Mouse (Mus musculus) layer of hippocampus, adult 8-10 months (tissue): ENCODE data around the gene Pigm. TPM values are rescaled to one million over a fixed set of nuclear protein-coding genes. Genes with fewer than 3 reads are reported as not detected.

Source experiments
- DNase-seq, 2 experiments: peaks; one replicate each; pipeline ENCODE4 v3.0.0; 2022; ENCODE audit warnings: low spot score in 2 of 2
- total RNA-seq, 4 experiments: library from RNA; stranded (reverse); gene quantifications; 2 replicates each; pipeline ENCODE4 v1.2.4; 2022

Pigm gene
- 1 to 10 TPM; 8.3 to 9.0 (median 8.7) TPM for total RNA-seq

DNA sequence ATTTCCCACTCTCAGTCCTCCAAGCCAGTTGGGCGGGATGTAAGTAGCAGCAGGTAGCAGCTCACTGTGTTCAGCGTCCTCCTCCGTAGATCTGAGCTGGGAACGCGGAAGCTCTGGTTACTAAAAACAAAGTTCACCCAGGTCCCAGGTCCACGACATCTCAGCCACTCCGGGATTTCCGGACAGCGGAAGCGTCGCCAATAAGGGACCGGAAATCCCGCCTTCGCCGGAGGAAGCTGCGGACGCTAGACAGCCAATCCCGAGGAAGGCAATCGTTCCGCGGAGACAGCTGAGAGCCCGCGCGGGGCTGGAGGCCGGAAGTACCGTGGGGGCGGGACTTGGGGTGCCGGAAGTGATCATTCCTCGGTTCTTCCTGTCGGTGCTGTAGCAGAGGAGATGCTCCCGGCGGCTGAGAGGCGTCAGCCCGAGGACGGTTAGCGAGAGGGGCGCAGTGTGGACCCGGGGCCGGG, at the start of gene Pigm:
Pigm (plus strand) TSS at position 349 of the 470 bp plus-strand sequence.
- peak; percentile 97 to 98 for DNase-seq

- DNase-seq: no peak
Measured at GRCm38 (mm10) chr1:172326684-172327083, 49.7 kb upstream of the Pigm start.

GRCm38 (mm10) chr1:172327206-172328001, 48.9 kb upstream of the Pigm start:
- DNase-seq: peak in 1 of 2 experiments; percentile 62

DNA sequence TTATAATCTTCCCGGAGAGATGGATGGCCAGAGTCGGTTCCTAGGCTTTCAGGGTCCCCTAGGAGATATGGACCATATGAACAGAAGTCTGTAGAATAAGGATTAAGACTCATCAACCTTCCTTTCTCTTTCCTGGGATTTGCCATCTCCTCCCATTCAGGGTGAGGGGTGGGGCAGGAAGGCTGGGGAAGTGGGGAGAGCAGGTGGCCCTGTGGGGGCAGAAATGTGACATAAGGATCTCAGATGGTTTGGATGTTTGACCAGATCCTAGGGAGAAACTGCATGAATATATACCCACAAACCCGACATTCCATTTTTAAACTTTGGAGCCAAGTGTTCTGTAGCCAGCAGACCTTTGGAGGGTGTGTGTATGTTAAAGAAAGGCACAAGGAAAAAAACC, 48.3 kb upstream of the Pigm start:
- DNase-seq: no peak

DNA sequence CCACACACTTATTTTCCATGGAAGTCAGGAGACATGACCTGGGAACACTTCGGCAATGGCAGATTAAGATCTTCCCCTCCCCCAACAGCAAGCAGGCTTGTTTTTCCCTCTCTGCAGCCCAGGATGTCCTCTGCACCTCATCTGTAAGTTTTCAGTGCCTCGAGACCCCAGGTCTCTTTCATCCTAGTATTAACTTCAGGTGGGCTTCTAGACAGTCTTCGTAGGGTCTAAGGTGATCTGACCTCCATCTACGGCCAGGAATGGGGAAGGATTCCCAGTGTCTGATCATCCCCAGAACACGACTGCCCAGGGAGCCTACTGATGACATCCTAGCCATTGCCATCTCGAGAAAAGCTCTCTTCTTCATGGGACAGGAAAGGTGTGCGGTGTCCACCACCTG, 47.9 kb upstream of the Pigm start:
- no peak for DNase-seq

- peak; percentile 79 to 88 for DNase-seq
Measured at GRCm38 (mm10) chr1:172329131-172329530, 47.2 kb upstream of the Pigm start, which contains the start of gene Kcnj9. Gene Kcnj9, minus strand, starts transcription at chr1:172329318.

- no peak for DNase-seq
Measured at GRCm38 (mm10) chr1:172329616-172330015, 46.7 kb upstream of the Pigm start.

GRCm38 (mm10) chr1:172331422-172331947, 44.9 kb upstream of the Pigm start:
- DNase-seq: no peak

- DNase-seq: no peak
Measured at GRCm38 (mm10) chr1:172332925-172333324, 43.4 kb upstream of the Pigm start.

DNA sequence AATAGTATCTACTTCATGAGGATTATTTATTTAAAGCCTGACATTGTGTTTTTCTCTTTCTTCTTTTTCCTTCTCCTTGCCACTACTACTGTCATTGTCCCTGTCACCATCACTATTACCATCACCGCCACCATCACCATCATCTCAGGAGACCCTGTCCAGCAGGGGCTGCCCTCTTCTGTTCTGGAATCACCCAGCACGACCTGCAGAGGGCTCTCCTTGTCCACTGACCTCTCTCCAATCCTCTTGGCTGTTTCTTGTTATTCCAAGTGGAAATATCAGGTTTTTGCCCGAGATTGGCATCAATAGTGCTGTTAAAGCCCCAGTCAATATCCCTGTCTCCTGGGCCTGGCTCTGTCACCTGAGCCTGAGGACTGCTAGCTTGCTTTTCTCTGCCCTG, 42.8 kb upstream of the Pigm start:
- DNase-seq: no peak

- no peak for DNase-seq
Measured at GRCm38 (mm10) chr1:172335804-172336203, 40.5 kb upstream of the Pigm start.

GRCm38 (mm10) chr1:172337411-172338185, 38.7 kb upstream of the Pigm start:
- no peak for DNase-seq

- DNase-seq: peak; percentile 79 to 85
Measured at GRCm38 (mm10) chr1:172340729-172341321, 35.5 kb upstream of the Pigm start, which contains the start of gene Kcnj10. Gene Kcnj10, plus strand, starts transcription at chr1:172341210.

GRCm38 (mm10) chr1:172341386-172341785, 35.0 kb upstream of the Pigm start:
- no peak for DNase-seq

DNA sequence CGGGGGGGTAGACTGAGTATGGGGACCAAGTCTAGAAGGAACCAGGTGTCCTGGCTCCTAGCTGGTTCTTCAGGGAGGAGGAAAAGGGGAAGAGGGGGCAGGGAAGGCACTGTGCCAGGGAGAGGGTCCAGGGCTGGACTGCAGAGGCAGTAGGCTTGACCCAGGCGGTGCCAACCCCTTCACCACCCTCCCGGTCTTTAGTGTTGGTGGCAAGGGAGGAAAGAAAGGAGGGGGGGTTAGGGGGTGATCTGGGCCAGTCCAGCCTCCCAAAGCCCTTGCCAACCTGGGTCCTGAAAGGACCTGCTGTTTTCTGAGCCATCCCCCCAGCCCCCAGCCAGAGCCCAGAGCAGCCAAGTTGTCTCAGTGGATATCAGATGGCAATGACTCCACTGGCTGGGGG, 33.6 kb upstream of the Pigm start:
- peak; percentile 76 to 83 for DNase-seq

DNA sequence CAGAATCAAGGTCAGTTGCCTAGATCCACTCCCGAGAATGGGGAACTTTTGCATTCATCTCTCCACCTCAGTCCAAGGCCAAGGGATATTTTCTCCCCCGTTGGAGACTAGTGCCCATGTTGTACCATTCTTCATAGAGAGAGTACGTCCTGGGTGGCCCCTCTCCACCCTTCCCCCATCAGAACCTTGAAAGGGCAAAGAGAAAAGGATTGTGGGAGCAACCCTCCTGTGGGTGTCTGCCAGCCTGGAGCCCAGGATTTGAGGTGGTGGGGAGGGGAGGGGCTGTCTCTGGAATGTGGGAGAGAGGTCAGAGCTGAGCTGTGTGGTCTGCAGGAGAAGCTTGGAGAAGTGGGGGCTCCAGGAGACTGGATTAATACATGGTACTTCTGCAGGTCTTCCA, 32.4 kb upstream of the Pigm start:
- peak in 1 of 2 experiments; percentile 45 for DNase-seq

GRCm38 (mm10) chr1:172344820-172345219, 31.5 kb upstream of the Pigm start:
- DNase-seq: no peak

DNA sequence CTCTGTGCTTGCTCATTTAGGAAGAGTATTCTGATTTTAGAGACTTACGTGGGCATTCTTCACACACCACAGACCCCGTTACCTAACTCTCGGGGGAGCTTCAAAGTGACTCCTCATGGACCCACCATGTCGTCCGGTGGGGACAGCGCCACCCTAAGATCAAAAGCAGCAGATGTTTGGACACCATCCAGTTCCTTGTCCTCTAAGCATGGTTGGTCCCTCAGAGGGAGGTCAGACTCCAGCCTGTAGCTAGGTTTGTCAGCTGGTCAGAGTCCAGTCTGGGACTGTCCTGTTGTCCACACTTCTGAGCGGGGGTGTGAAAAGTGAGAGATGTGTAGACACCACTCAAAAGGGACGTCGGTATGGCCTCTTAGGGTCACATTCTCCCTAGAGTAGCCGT, 29.6 kb upstream of the Pigm start:
- DNase-seq: no peak

GRCm38 (mm10) chr1:172347382-172347781, 29.0 kb upstream of the Pigm start:
- DNase-seq: no peak

DNA sequence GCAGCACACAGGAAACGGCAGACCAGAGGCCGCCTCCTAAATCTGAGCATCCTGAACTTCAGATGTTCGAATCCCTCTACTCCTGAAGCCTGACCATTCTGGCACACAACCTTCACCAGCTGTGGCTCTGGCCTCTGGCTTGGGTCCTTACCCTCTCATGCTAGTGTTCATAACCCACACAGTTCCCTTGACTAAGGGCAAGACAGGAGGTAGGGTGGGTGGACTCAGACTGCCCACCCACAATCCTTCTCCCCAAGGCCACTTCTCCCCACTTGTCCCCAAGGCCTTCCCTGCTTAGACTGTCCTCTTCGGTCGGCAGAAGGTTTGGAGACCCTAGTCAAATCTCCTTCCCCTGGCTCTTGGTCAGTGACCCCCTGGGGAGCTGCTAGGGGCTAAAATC, 26.8 kb upstream of the Pigm start:
- no peak for DNase-seq
